Mouse (Mus musculus) spleen, adult 2 months (tissue): ENCODE data around the gene Arl2.

Source experiments
- CTCF ChIP-seq: fragments of 200-500 bp; IDR thresholded peaks from 2 replicates; pipeline ENCODE4 v1.5.1; 2011; ENCODE audit warnings: mild to moderate bottlenecking, inconsistent platforms; ENCODE audit not compliant: insufficient read depth, insufficient read length, insufficient replicate concordance; ENCODE audit errors: extremely low read depth
- POLR2A ChIP-seq: fragments of 200-500 bp; IDR thresholded peaks from 2 replicates; pipeline ENCODE4 v1.6.1; 2011; ENCODE audit warnings: low read depth, low read length, inconsistent platforms

DNA sequence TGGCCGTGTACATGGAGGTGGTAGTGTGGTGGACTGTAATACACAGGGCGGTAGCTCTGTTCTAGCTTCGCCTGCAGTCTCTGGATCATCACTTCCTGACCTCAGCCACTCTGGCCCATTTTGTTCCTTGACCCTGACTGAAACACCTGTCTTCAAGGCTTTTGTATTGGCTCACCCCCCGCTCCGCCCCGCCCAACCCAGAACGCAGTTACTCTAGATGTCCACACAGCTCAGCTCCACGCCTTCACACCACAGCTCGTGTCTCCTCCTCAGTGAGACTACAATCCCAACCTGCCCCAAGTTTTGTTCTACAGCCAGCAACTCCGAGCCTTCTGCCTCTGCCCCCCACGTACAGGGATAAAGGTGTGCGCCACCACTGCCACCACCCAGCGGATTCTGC lies 52.5 kb downstream of the Arl2 start:
- TF ChIP-seq CTCF (no peak), POLR2A (no peak)
